Mouse (Mus musculus) megakaryocyte-erythroid progenitor cell, adult 5-6 weeks (primary cell): ENCODE results near the gene Ccdc181. TPM values are rescaled to one million over a fixed set of nuclear protein-coding genes. Genes with fewer than 3 reads are reported as not detected.

Source experiments
- ATAC-seq: replicated peaks from 2 replicates; pipeline ENCODE4 v1.8.0; 2016; ENCODE audit warnings: mild to moderate bottlenecking, inconsistent platforms; ENCODE audit not compliant: severe bottlenecking, poor library complexity, low FRiP score, low TSS enrichment
- total RNA-seq, 2 experiments: library from RNA; stranded (forward) in 1 of 2; stranded (reverse) in 1 of 2; fragments of 200-1000, 215-1000 nt in 1 of 2; fragments of >200 nt in 1 of 2; fragmentation: Nextera tagmentation in 1 of 2; gene quantifications; 2 replicates each; pipeline ENCODE4 v1.2.3; 2014 to 2017

Ccdc181 gene
- total RNA-seq, 2 experiments from 2014 or later, result 12.6 to 25.6 TPM

GRCm38 (mm10) chr1:164276552-164276951 is 1.2 kb downstream of the Ccdc181 start:
- no peak for ATAC-seq

DNA sequence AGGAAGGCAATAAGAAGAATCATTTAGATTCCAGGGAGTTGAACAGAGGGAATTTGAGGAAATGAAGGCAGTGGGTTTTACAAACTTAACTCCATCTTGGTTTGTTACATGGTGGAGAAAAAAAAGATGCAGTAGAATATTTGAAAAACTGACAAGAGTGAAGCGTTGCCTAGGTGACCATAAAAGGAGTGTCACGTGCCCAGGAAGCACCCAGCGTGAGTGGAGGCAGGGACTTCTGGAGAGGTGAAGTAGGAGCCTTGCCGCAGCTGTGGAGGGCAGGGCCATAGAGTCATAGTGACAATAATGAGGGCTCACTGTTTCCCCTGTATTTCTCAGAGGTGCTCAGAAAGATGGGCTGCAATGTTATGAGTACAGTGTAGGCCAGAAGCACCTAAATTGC is 3.9 kb downstream of the Ccdc181 start:
- no peak for ATAC-seq

- ATAC-seq, result no peak
These were observed 8.6 kb downstream of the Ccdc181 start for GRCm38 (mm10) chr1:164284007-164284406.

DNA sequence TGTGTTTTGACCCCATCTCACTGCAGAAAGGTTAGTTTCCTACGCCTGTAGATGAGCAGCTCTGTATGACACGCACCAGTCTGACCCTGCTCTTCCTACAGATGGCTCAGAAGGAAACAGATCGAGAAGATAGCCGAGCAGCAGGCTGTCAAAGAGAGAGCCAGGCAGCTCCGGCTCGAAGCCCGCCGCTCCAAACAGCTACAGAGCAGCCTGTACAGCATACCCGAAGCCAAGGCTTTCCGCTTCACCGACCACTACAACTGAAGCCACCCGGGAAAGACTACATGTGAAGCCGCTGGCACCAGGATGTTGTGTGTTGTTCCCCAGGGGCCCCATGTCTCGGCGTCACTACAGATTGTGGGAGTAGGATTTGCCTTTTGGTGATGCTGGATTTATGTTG is 12.0 kb downstream of the Ccdc181 start:
- ATAC-seq, result no peak

- ATAC-seq, result no peak
These were observed 16.7 kb downstream of the Ccdc181 start for GRCm38 (mm10) chr1:164292040-164292439.

DNA sequence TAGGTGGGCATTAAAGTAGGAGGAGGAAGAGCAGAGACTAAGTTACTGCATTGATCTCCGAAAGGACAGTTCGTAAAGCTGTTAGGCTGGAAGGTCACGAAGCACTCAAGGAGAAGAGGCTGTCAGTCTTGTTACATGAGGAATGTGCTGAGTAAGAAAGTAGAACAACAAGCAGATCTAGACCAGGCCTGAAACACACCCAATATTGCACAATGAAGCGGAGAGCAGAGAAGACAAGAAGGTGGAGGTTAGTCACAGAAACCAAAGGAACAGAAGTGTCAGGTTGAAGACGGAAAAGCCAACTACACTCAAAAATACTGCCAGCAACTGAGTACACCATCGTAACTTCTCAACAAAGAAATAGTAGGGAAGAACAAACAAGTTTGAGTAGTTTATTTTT is 18.7 kb downstream of the Ccdc181 start:
- no peak for ATAC-seq

GRCm38 (mm10) chr1:164296473-164296872 is 21.1 kb downstream of the Ccdc181 start:
- peak; percentile 65; the same call in 1 of the 2 replicates for ATAC-seq

DNA sequence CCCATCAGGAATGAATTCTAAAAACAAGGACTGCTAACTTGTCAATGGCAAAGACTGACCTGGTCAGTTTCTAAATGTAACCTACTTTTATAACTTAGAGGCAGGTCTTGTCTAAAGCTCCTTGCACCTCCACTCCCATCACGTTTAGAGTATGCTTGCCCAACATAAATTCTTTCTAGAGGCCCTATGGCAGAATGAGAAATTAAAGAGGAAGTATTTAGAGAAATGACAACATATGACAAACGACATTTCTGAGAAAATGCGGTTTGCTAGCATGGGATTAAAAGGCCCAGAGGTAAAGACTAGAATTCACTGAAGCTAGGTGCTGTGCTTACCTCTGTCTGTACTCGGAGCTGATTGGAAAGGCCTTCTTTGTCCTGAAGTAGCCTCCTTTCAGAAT is 26.6 kb downstream of the Ccdc181 start:
- no peak for ATAC-seq

DNA sequence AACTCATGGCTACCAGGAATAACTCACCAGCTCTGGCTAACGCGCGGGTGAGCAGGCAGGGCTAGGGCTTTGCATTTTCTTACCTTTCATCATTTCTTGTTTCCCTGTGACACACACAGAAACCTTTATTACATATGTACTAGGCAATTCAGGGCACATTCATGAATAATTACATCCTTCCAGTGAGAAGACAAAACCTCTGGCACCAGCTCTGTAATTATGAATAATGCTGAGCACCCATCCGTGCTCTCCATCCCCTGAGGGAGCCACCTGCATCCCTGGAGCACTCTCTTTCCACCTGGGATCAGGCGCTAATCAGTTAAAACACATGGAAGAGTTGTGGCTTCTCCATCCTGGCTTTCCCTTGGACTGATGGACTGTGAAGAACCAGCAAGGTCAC is 28.4 kb downstream of the Ccdc181 start, which contains the start of gene Nme7:
Gene Nme7 (plus strand): TSS at position 301 of the 400 bp plus-strand sequence.
- ATAC-seq, result no peak

GRCm38 (mm10) chr1:164307124-164307751 is 31.9 kb downstream of the Ccdc181 start, which contains the start of gene Blzf1:
TSS of gene Blzf1 (minus strand) at chr1:164307489.
- ATAC-seq, result peak; percentile 98

DNA sequence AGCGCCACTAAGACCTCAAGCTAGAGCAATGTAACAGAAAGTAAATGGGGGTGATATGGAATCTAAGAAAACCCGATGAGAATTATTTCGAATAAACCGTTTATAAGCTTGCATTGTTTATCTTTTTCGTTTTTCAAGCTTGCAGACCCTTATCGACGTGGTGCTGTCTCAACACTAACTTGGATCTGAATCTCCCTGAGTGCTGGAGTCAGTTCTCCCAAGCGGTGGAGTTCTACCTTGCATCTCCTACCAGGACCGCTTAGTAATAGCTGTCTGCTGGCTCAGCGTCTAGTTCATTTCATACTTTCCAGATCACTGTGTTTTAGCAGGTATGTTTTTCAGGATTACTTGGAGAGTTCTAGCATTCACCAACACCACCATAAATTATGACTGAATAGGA is 32.5 kb downstream of the Ccdc181 start:
- peak; percentile 53 for ATAC-seq

- no peak for ATAC-seq
These were observed 38.7 kb downstream of the Ccdc181 start for GRCm38 (mm10) chr1:164314085-164314484.

DNA sequence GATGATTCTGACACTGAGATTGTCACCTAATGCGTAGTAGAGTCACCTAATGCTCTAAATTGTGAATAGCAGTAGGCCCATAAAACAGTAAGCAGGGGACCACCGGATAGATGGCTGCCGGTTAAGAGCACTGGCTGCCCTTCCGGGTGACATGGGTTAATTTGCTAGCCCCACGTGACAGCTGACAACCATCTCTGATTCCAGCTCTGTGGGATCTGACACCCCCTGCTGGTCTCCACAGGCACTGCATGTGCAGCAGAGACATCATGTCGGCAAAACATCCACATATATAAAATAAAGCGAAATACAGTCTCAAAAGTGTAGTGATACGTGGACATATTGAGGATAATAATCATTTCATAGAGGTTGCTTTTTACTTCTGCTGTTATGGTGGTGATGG is 39.9 kb downstream of the Ccdc181 start:
- peak; percentile 62 for ATAC-seq

DNA sequence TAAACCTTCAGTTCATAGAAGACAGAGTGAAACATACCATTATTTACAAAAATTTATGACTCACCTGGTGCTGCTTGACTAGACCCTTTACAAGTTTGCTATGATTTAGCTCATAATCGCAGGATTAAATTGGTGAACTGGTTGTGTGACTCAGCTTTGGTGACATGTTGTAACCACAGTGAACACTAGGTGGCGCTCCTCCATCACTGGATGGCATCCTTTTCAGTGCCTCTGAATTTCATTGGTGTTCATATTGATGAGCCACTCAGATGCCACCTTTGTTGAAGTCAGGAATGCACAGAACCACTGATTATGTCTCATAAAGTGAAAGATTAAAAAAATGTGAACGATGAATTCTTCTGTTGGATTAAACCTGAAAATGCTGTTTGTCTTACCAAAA is 41.3 kb downstream of the Ccdc181 start:
- ATAC-seq, result peak; percentile 70

GRCm38 (mm10) chr1:164317261-164317660 is 41.9 kb downstream of the Ccdc181 start:
- no peak for ATAC-seq

- no peak for ATAC-seq
These were observed 43.1 kb downstream of the Ccdc181 start for GRCm38 (mm10) chr1:164318474-164318873.

DNA sequence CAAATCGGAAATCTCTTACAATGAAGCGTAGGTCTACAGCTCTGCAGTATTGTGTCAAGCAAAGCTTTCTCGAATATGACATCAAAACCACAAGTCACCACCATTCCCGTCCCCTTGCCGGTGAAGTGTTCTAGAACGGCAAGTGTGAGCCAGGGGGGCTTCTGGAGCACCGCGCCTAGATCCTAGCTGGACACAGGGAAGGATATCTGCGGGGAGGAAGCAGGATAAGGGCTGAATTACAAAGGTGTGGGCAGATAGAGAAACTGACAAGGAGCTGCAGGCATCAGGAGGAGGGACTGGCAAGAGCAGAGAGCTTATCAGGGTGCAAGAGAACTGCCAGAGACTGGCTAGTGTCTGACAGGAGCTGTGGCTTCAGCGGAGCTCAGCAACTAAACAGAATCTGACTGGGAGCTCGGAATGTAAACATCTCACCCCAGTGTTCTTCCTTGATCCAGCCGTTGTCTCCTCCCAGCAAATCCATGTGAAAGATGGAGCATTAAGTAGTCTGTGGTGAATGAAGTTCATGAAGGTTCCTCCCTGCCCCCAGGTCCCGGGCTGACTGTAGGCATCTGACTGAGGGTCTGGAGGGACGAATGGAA is 44.3 kb downstream of the Ccdc181 start:
- peak; percentile 88 for ATAC-seq

DNA sequence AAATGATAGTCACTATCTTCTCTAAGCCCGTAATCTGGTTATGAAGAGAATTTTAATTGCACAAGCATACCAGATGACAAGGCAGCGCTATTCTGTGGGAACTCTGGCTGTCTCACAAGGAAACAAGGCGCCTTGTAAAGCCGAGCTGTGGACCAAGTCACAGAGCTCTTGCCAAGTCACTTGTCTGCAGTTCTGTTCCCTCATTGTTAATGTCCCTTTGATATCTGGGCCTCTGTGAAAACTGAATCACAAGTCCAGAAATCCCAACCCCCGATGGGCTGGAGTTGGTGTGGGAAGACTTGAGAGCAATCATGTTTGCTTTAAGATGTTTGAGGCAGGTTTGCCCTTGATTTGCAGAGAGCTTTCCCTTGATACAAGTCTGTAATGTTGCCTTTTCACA is 45.3 kb downstream of the Ccdc181 start:
- no peak for ATAC-seq

GRCm38 (mm10) chr1:164321408-164321807 is 46.0 kb downstream of the Ccdc181 start:
- ATAC-seq, result no peak

GRCm38 (mm10) chr1:164322987-164323650 is 47.7 kb downstream of the Ccdc181 start:
- no peak for ATAC-seq

DNA sequence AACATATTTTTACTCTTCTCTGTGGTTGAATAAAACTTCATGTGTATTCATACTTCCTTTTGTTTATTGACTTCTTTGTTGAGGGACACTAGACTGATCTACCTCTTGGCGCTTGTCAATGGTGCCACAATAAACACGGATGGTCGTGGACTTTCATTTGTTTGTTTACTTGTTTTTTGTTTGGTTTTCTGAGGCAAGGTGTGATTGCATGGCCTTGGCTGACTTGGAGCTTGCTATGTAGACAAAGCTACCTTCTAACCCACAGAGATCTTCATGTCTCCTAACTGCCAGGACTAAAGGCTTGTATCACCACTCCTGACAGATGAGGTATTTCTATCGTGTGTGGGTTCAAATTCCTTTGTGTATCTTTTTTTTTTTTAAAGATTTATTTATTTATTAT is 48.8 kb downstream of the Ccdc181 start:
- ATAC-seq, result no peak
